Mouse (Mus musculus) neural tube, embryonic 14.5 days (tissue): ENCODE data around the gene Gm10647. TPM values are rescaled to one million over a fixed set of nuclear protein-coding genes. Genes with fewer than 3 reads are reported as not detected.
A peak's percentile ranks its signal among the peaks of the same experiment; 100 is the strongest.

ENCODE experiments used
- ATAC-seq: fragments of 200-750 bp; cut with Nextera tagmentation; 2 replicates; pipeline ENCODE4 v1.8.0; 2017; ENCODE audit warnings: low read depth, mild to moderate bottlenecking, moderate TSS enrichment, moderate library complexity
- H3K27ac ChIP-seq: fragments of 300-500 bp; sonication (generic); 2 replicates; pipeline ENCODE4 v1.5.1; 2014; ENCODE audit warnings: low read depth, mild to moderate bottlenecking, control low read depth, low read length, moderate library complexity, mixed read lengths
- H3K27me3 ChIP-seq: fragments of 300-500 bp; sonication (generic); 2 replicates; pipeline ENCODE4 v1.6.1; 2014; ENCODE audit warnings: low read length; ENCODE audit not compliant: control insufficient read depth, insufficient read depth
- H3K36me3 ChIP-seq: fragments of 300-500 bp; sonication (generic); 2 replicates; pipeline ENCODE4 v1.6.1; 2014; ENCODE audit warnings: low read length, mixed read lengths; ENCODE audit not compliant: control insufficient read depth, insufficient read depth
- H3K4me1 ChIP-seq: fragments of 300-500 bp; sonication (generic); 2 replicates; pipeline ENCODE4 v1.6.1; 2014; ENCODE audit warnings: low read length; ENCODE audit not compliant: control insufficient read depth, insufficient read depth
- H3K4me2 ChIP-seq: fragments of 300-500 bp; sonication (generic); 2 replicates; pipeline ENCODE4 v1.6.1; 2014; ENCODE audit warnings: mild to moderate bottlenecking, low read depth, low read length, control low read depth
- H3K4me3 ChIP-seq: fragments of 300-500 bp; sonication (generic); 2 replicates; pipeline ENCODE4 v1.5.1; 2014; ENCODE audit warnings: low read depth, low read length, control low read depth, mixed read lengths
- H3K9ac ChIP-seq: fragments of 300-500 bp; sonication (generic); replicated peaks from 2 replicates; pipeline ENCODE4 v1.6.1; 2014; ENCODE audit warnings: low read depth, mild to moderate bottlenecking, control low read depth, low read length, mixed read lengths
- H3K9me3 ChIP-seq: fragments of 300-500 bp; sonication (generic); 2 replicates; pipeline ENCODE4 v1.6.1; 2016; ENCODE audit warnings: low read length; ENCODE audit not compliant: control insufficient read depth
- WGBS: fragments of 180-500 bp; shearing (Covaris S2); extraction: QIAGEN DNeasy Blood & Tissue Kit; methylation state at CpG from one replicate; pipeline ENCODE4 v1.1.7; 2014; 5-methylcytosine and 5-hydroxymethylcytosine counted together
- polyA plus RNA-seq: library from polyadenylated mRNA; unstranded; fragments of >200 nt; fragmentation: Nextera tagmentation; extraction: Ambion mirVana; gene quantifications from 2 replicates; pipeline ENCODE4 v1.2.1, GENCODE M21; 2014

Gene Gm10647
- polyA plus RNA-seq, 1 experiment from 2014 or later, result 0.80 TPM

DNA sequence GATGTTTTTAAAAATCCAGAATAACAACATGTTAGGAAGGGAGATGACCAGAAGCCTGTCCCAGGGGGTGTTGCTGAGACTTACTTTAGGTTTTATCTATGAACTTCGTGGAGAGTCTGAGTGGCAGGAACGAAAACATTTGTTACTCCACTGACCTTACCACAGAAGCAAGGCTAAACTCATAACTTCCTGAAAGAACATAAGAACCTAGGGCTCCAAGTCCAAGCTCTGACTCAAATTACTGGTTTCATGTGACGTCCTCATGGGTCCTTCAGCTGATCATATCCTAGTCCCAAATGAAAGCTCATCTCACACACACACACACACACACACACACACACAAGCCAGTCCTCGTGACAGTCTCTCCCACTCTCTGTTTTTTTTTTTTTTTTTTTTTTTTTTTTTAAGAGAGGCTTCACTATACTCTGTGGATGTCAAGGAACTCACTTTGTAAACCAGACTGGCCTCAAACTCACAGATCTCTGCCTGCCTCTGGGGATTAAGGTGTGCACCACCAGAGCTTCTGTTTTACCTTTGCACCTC is 35.6 kb downstream of the Gm10647 start:
- Histone ChIP-seq H3K27ac (no peak overlapping the region), H3K4me2 (no peak overlapping the region), H3K4me3 (no peak overlapping the region), H3K4me1 (peaks cover 6% of the 10 kb centered on the region), H3K9ac (no peak overlapping the region), H3K27me3 (no peaks in the 10 kb centered on the region), H3K9me3 (no peaks in the 10 kb centered on the region), H3K36me3 (no peaks in the 10 kb centered on the region)
- no peak for ATAC-seq
- 73% methylated on average over 4 of the region's 4 CpGs for WGBS

DNA sequence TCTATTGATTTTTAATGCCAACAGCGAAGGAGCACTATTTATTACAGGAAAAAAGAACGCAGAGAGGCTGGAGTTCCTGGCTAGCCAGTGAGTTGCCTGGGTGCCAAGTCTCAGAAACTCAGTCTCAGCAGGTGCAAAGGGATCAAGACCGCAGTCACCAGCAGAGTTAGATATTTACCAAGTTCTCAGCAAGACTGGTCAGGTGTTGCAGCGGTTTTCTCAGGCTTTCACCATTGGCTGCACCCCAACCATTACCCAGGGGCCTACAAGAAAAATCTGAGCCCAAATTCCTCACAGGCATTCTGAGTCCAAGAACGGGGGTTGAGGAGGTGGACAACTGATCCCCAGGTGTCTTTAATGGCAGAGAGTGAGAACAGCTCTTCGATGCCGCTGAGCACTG is 37.0 kb downstream of the Gm10647 start:
- H3K27ac ChIP-seq, result no peak overlapping the region
- peak overlapping the region; percentile 51 for H3K9ac ChIP-seq
- no peaks in the 10 kb centered on the region for H3K36me3 ChIP-seq
- H3K4me1 ChIP-seq, result peaks cover 6% of the 10 kb centered on the region
- no peaks in the 10 kb centered on the region for H3K9me3 ChIP-seq
- 18% methylated on average over 7 of the region's 7 CpGs for WGBS
- H3K27me3 ChIP-seq, result no peaks in the 10 kb centered on the region
- ATAC-seq, result no peak
- H3K4me2 ChIP-seq, result peak overlapping the region; percentile 89
- peak overlapping the region; percentile 51 for H3K4me3 ChIP-seq

DNA sequence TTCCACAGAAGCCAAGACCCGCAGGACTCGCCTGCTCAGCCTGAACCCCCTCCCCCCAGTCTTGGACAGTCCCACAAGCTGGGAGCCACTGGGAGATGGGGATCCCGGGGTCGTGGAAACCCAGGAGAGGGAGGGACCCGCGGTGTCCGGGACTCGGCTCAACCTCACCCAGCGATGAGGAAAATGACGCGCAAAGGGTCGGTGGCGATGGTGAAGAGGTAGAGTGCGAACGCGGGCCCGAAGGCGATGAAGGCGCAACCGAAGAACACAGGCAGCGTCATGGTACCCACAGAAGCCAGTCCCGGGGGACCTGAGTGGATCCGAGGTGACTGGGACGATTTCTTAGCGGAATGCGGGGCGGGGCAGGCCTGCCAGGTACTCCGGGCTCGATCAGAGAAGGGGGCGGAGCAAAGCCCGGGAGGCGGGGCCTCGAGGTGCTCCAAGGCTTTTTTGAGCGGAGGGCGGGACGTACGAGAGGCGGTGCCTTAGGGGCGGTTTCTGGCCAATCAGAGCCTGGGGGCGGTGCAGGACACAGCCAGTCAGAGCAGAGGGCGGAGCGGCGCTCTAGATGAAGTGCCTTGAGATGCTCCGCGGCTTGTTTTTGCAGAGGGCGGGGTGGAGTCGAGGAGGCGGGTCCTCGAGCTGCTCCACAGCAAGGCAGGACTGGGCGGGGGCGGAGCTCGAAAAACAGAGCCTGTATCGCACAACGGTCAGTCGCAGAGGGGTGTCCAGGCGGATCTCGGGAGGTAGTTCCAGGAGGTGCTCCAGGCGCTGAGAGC is 37.7 kb downstream of the Gm10647 start, which contains the start of gene Aph1c:
Gene Aph1c, minus strand, starts transcription at position 409 of the 779 bp plus-strand sequence.
- peak within 1 kb of the TSS; percentile 89 for H3K4me2 ChIP-seq
- no peaks in the 10 kb centered on the region for H3K9me3 ChIP-seq
- peak; percentile 99 for ATAC-seq
- H3K4me3 ChIP-seq, result peak within 1 kb of the TSS; percentile 51
- peak within 1 kb of the TSS; percentile 51 for H3K9ac ChIP-seq
- H3K4me1 ChIP-seq, result peaks cover 6% of the 10 kb centered on the region
- under 1% methylated on average over 56 of the region's 58 CpGs for WGBS
- H3K27me3 ChIP-seq, result no peaks in the 10 kb centered on the region
- no peaks in the 10 kb centered on the region for H3K36me3 ChIP-seq
- no peak within 1 kb of the TSS for H3K27ac ChIP-seq

DNA sequence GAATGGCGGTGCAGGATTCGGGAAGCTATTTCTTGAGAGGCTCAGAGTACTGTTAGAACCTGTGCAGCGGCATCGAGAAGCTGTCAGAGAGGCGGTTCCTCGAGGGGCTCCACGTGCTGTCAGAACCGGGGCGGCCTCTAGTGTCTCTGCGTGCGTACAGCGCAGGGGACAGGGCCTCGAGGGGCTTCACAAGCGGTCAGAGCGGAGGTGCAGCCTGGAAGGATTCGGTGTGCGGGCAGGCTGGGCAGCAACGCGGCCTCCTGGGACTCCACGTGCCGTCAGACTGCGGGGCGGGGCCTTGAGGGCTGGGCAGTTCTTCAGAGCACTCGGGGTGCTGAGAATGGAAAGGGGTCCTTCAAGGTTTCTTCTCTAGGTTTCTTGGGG is 38.2 kb downstream of the Gm10647 start:
- H3K4me2 ChIP-seq, result peak overlapping the region; percentile 89
- no peaks in the 10 kb centered on the region for H3K9me3 ChIP-seq
- H3K27me3 ChIP-seq, result no peaks in the 10 kb centered on the region
- H3K27ac ChIP-seq, result no peak overlapping the region
- peak; percentile 80 for ATAC-seq
- 0% methylated on average over 24 of the region's 24 CpGs for WGBS
- H3K9ac ChIP-seq, result peak overlapping the region; percentile 47
- H3K4me1 ChIP-seq, result peaks cover 6% of the 10 kb centered on the region
- H3K36me3 ChIP-seq, result no peaks in the 10 kb centered on the region
- H3K4me3 ChIP-seq, result peak overlapping the region; percentile 51

DNA sequence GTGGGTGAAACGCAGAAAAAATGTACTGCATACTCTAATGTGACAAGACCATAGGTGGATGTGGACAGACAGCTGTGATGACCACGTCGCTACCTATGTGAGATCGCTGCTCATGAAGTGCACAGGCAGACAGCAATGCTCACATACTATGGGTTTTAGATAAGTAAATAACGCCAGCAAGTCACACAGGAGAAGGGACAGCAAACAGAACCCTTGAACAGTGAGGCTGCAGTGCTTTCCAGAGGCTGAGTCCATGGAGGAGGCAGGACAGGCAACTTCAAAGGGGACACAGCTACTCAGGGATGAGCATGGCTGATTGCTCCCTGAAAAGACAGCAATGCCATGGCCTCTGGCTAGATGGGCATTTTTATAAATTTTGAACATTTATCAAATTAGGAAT is 50.0 kb downstream of the Gm10647 start:
- WGBS, result 95% methylated on average over 5 of the region's 5 CpGs

More for the DNA sequence above, 50.0 kb downstream of the Gm10647 start:
- no peaks in the 10 kb centered on the region for H3K27me3 ChIP-seq
- no peaks in the 10 kb centered on the region for H3K9me3 ChIP-seq
- H3K4me2 ChIP-seq, result no peak overlapping the region
- H3K4me1 ChIP-seq, result no peaks in the 10 kb centered on the region
- no peak for ATAC-seq
- H3K27ac ChIP-seq, result no peak overlapping the region
- peaks cover 11% of the 10 kb centered on the region; the same call in 1 of the 2 replicates for H3K36me3 ChIP-seq
- H3K4me3 ChIP-seq, result no peak overlapping the region
- H3K9ac ChIP-seq, result no peak overlapping the region

Other genes starting within 250 kb of the Gm10647 start
- 73.7 and 83.0 TPM in 2 replicates for gene Usp3, start 203.9 kb upstream of the Gm10647 start, polyA plus RNA-seq
- 0.36 and 0.63 TPM in 2 replicates for gene Car12, start 83.4 kb upstream of the Gm10647 start, polyA plus RNA-seq
- gene Aph1b, start 1.5 kb upstream of the Gm10647 start, polyA plus RNA-seq, result 27.4 and 29.3 TPM in 2 replicates
- 2.3 and 4.0 TPM in 2 replicates for gene Aph1c, start 37.7 kb downstream of the Gm10647 start, polyA plus RNA-seq
- gene Rab8b, start 122.6 kb downstream of the Gm10647 start, polyA plus RNA-seq, result 35.5 and 41.1 TPM in 2 replicates
- 188 and 216 TPM in 2 replicates for gene Rps27l, start 149.0 kb downstream of the Gm10647 start, polyA plus RNA-seq
- gene Lactb, start 178.4 kb downstream of the Gm10647 start, polyA plus RNA-seq, result 15.0 and 19.0 TPM in 2 replicates